ENCODE assay signal across 10 mouse cellular contexts in genomic region chr4:88439669-88440123, GRCm38 (mm10). TPM values are rescaled to one million over a fixed set of nuclear protein-coding genes. Genes with fewer than 3 reads are reported as not detected.
DNase-seq lines count a peak whose midpoint lies in the region; ATAC-seq and TF ChIP-seq lines count a peak whose summit lies in the region.
"Had no signal": no experiment of that assay in that cellular context is flagged by ENCODE, and none has a peak within 500 bp of the region (broad histone marks: within the 10 kb centered on the region; RNA-seq: fewer than 3 reads in every experiment).

No protein-coding gene starts in this region.

- TF ChIP-seq POLR2A in CH12.LX (IDR thresholded peaks at IDR 0.05; ENCODE audit: low read depth, low read length): no peak

- no peak for TF ChIP-seq EP300 in CH12.LX (IDR thresholded peaks at IDR 0.05; ENCODE audit: low read length)

- no peaks in the 10 kb centered on the region for H3K36me3 ChIP-seq in CH12.LX (replicated peaks in 1 of 2; ENCODE audit: control insufficient read depth in 1 of 2, insufficient read depth in 1 of 2, low read length in 1 of 2)
- H3K36me3 ChIP-seq in liver, embryonic 15.5 days (replicated peaks): no peaks in the 10 kb centered on the region
- H3K36me3 ChIP-seq in forebrain, embryonic 16.5 days (ENCODE audit: control insufficient read depth, insufficient read depth): no peaks in the 10 kb centered on the region
- H3K36me3 ChIP-seq: midbrain, embryonic 12.5 days had no signal

- H3K9me3 ChIP-seq in CH12.LX (replicated peaks; ENCODE audit: low read length): no peaks in the 10 kb centered on the region
- H3K9me3 ChIP-seq in liver, embryonic 15.5 days (replicated peaks): no peaks in the 10 kb centered on the region
- H3K9me3 ChIP-seq in forebrain, embryonic 16.5 days (ENCODE audit: control insufficient read depth, low read length): no peaks in the 10 kb centered on the region
- H3K9me3 ChIP-seq: midbrain, embryonic 12.5 days had no signal

- no peak for TF ChIP-seq RAD21 in CH12.LX (IDR thresholded peaks at IDR 0.05; ENCODE audit: low read depth, low read length)

- ATAC-seq in liver, embryonic 15.5 days (ENCODE audit: insufficient read depth): peak; percentile 40; the same call in 1 of the 2 replicates
- no peak for ATAC-seq in forebrain, embryonic 16.5 days

- in situ Hi-C loops in CH12.LX (cut with MboI; ENCODE audit: low pct_ligation_motif_present, low pct_unique_long_range_greater_than_20kb, low sequenced_read_pairs): no loop called here

- no peak overlapping the region for H3K9ac ChIP-seq in CH12.LX (ENCODE audit: insufficient read depth, low read depth)
- H3K9ac ChIP-seq in liver, embryonic 15.5 days: no peak overlapping the region
- H3K9ac ChIP-seq in forebrain, embryonic 16.5 days (replicated peaks; ENCODE audit: low read depth, low read length): no peak overlapping the region
- H3K9ac ChIP-seq: midbrain, embryonic 12.5 days had no signal

- peak; percentile 7 to 16 for DNase-seq in cerebellum, postnatal 10 days
- no peak for DNase-seq in cerebellum, adult 9-11 months
- peak; percentile 17 for DNase-seq in CH12.LX (ENCODE audit: extremely low read depth)
- DNase-seq in kidney, adult 9 months: peak; percentile 24
- DNase-seq in natural killer cell, adult 2 months (ENCODE audit: low spot score in 2 of 2): no peak
- no peak for DNase-seq in frontal cortex, postnatal 25 days (ENCODE audit: low spot score in 2 of 2)
- DNase-seq: gastrocnemius, postnatal 25 days had no signal

- H3K4me1 ChIP-seq in CH12.LX (ENCODE audit: control insufficient read depth in 1 of 2, insufficient read depth in 2 of 2): peaks cover 3 to 19% of the 10 kb centered on the region in 2 experiments; a peak in 2 of 4 replicates
- peaks cover 13% of the 10 kb centered on the region; the same call in 1 of the 2 replicates for H3K4me1 ChIP-seq in liver, embryonic 15.5 days (replicated peaks)
- peaks cover 9% of the 10 kb centered on the region for H3K4me1 ChIP-seq in forebrain, embryonic 16.5 days (replicated peaks; ENCODE audit: control insufficient read depth, insufficient read depth, low read length)

- WGBS in liver, embryonic 15.5 days (ENCODE audit: insufficient replicate concordance): 19% methylated on average over 6 of the region's 6 CpGs
- WGBS in forebrain, embryonic 16.5 days: 78% methylated on average over 6 of the region's 6 CpGs

- no peak overlapping the region for H3K27ac ChIP-seq in CH12.LX (ENCODE audit: insufficient read depth, low read depth)
- H3K27ac ChIP-seq in liver, embryonic 15.5 days (replicated peaks): no peak overlapping the region
- no peak overlapping the region for H3K27ac ChIP-seq in forebrain, embryonic 16.5 days (ENCODE audit: low read length)
- H3K27ac ChIP-seq: midbrain, embryonic 12.5 days had no signal

- dilution Hi-C loops in CH12.LX (cut with MboI; ENCODE audit: extremely low pct_ligation_motif_present, extremely low pct_unique_long_range_greater_than_20kb, low sequenced_read_pairs): no loop called here

- no peaks in the 10 kb centered on the region for H3K27me3 ChIP-seq in CH12.LX (replicated peaks)
- no peaks in the 10 kb centered on the region; the same call in 1 of the 2 replicates for H3K27me3 ChIP-seq in liver, embryonic 15.5 days
- no peaks in the 10 kb centered on the region for H3K27me3 ChIP-seq in forebrain, embryonic 16.5 days (replicated peaks; ENCODE audit: control insufficient read depth, insufficient read depth, low read length)
- H3K27me3 ChIP-seq: midbrain, embryonic 12.5 days had no signal

- H3K4me3 ChIP-seq in CH12.LX (replicated peaks in 1 of 3; ENCODE audit: low read depth in 2 of 3, low read length in 2 of 3, poor library complexity in 1 of 3): no peak overlapping the region
- no peak overlapping the region for H3K4me3 ChIP-seq in liver, embryonic 15.5 days (replicated peaks)
- no peak overlapping the region for H3K4me3 ChIP-seq in forebrain, embryonic 16.5 days (replicated peaks; ENCODE audit: low read length)
- H3K4me3 ChIP-seq: midbrain, embryonic 12.5 days had no signal

- H3K4me2 ChIP-seq in CH12.LX (ENCODE audit: insufficient read depth, low read depth, poor library complexity, severe bottlenecking): no peak overlapping the region
- peak overlapping the region; percentile 27; the same call in 1 of the 2 replicates for H3K4me2 ChIP-seq in liver, embryonic 15.5 days
- H3K4me2 ChIP-seq in forebrain, embryonic 16.5 days (ENCODE audit: low read length): no peak overlapping the region

- no peak for TF ChIP-seq CTCF in CH12.LX (conservative IDR thresholded peaks at IDR 0.05 in 1 of 2, IDR thresholded peaks at IDR 0.05 in 1 of 2; ENCODE audit: low read depth in 2 of 2, low read length in 2 of 2)

- no peaks in the 10 kb centered on the region for H3K79me2 ChIP-seq in CH12.LX (replicated peaks; ENCODE audit: control insufficient read depth, extremely low read depth, insufficient read depth, poor library complexity, severe bottlenecking)

TF ChIP-seq in CH12.LX, 34 proteins besides CTCF, POLR2A, EP300 and RAD21:
- TF ChIP-seq NELFE (IDR thresholded peaks at IDR 0.05; ENCODE audit: low read depth, low read length) (no peak), USF2 (conservative IDR thresholded peaks at IDR 0.05; ENCODE audit: low read depth, low read length) (no peak), USF1 (IDR thresholded peaks at IDR 0.05; ENCODE audit: low read depth, low read length) (no peak), NRF1 (IDR thresholded peaks at IDR 0.05; ENCODE audit: low read depth, low read length) (no peak), MAFK (IDR thresholded peaks at IDR 0.05; ENCODE audit: insufficient replicate concordance, low read length) (no peak), CHD2 (IDR thresholded peaks at IDR 0.05; ENCODE audit: low read length) (no peak), BHLHE40 (IDR thresholded peaks at IDR 0.05; ENCODE audit: low read depth, low read length) (no peak), SMC3 (IDR thresholded peaks at IDR 0.05; ENCODE audit: low read depth, low read length) (no peak), ZNF384 (IDR thresholded peaks at IDR 0.05; ENCODE audit: low read depth, low read length) (no peak; the same call in 1 of the 2 replicates)

RNA-seq across cellular contexts. Expression of gene Hacd4, which starts 1.0 kb away (rescaled TPM):
- total RNA-seq in CH12.LX (2012; rRNA removed): 0.17 and 0.21 TPM in 2 replicates
- total RNA-seq in CH12.LX (2014; rRNA removed): not detected in 2 replicates
- polyA plus RNA-seq in CH12.LX (2012; ENCODE audit: insufficient read length, low read depth): 0.16 TPM in 1 of 2 replicates, not detected in the other
- 6.1 and 6.3 TPM in 2 replicates for polyA plus RNA-seq in liver, embryonic 15.5 days (2015; fragmentation: Nextera tagmentation; extraction: Ambion mirVana)
- polyA plus RNA-seq in forebrain, embryonic 16.5 days (2015; fragmentation: Nextera tagmentation; extraction: Ambion mirVana): 2.8 and 3.9 TPM in 2 replicates

Comparison
In these comparisons a context has a peak if more than half of its experiments do, and no peak if none do; other contexts are left out.
1. DNase-seq: peak in cerebellum, postnatal 10 days (2 of 2), CH12.LX (single experiment) and kidney, adult 9 months (single experiment); none in cerebellum, adult 9-11 months (single experiment), natural killer cell, adult 2 months (0 of 2) and frontal cortex, postnatal 25 days (0 of 2).